Mouse (Mus musculus): Measurements from ENCODE around the gene Tpra1.

Gene Tpra1

GRCm38 (mm10) chr6:88901947-88902820 is at the start of gene Tpra1:
Gene Tpra1, plus strand, starts transcription at chr6:88902251.
- peak; percentile 88 for DNase-seq (ENCODE audit: low read depth, low spot score)

DNA sequence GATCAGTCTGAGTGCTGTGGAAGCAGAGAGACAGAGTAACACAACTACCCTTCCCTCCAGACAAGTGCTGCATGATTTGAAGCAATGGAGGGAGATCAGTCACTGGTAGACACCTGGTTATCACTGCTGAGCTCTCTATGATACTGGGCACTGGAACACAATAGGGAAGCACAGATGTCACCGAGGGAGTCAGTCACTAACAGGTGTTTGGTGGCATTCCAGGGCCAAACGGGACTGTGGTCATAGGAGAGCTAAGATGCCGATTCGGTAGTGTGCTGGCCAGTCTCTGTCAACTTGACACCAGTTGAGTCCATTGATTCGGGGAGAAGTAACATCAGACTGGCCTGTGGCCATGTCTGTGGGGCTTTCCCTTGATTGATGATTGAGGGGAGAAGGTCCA is 47.5 kb upstream of the Tpra1 start:
- no peak for DNase-seq (ENCODE audit: low read depth, low spot score)

DNA sequence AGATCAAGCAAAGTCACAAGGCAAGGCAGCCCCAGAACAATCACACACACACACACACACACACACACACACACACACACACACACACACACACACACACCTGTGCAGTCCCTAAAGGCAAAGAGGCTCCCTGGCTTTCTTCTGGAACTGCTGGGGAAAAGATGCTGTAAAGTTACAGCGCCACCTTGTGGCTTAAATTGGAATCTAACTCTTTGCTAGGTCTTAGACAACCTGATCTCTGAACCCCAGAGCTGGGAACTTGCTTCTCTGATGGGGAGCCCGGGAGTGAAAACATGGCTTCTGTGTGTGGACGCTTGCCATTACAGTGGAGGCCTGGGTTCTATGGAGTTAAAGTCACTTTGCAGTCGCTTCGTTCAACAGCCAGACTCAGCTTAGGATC is 46.4 kb upstream of the Tpra1 start:
- DNase-seq (ENCODE audit: low read depth, low spot score) = peak; percentile 67

DNA sequence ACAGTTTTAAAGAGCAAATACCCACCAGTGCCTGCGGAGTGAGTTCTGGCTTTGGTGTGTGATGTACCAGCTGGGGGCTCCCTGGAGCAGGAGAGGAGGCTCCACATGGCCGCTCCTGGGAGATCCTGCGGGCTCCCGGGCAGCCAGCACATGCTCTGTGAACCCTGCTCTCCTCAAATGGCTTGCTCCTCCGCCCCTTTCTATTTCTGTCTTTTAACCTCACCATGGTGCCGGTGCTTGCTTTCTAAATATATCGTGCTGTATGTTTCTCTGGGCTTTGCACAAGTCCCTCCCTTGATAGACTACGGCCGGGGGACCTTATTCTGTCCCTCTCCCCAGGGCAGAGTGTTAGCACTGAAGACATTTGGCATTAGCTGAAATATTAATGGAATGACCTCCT is 44.8 kb upstream of the Tpra1 start:
- no peak for DNase-seq (ENCODE audit: low read depth, low spot score)

- no peak for DNase-seq (ENCODE audit: low read depth, low spot score)
Observed at GRCm38 (mm10) chr6:88857830-88858229, 44.2 kb upstream of the Tpra1 start.

DNA sequence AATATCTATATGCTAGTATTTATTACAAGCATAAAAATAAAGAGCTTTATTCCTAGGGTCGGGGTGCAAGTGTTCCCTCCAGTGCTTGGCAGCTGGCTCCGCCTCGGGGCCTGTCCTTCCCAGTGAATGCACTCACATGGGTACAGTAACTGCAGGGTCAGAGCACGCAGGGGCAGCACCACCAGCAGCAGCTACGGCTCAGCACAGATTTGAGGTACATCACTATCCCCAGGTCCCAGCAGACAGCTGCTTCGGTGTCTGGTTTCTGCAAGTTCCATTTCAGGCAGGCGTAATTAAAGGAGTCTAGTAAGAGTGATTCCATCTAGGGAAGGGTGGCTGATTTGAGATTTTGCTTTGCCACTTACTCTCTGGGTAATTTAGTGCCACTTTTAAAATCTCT is 43.7 kb upstream of the Tpra1 start:
- DNase-seq (ENCODE audit: low read depth, low spot score) = no peak

- DNase-seq (ENCODE audit: low read depth, low spot score) = no peak
Observed at GRCm38 (mm10) chr6:88860914-88861313, 41.1 kb upstream of the Tpra1 start.

GRCm38 (mm10) chr6:88865704-88866103 is 36.3 kb upstream of the Tpra1 start:
- no peak for DNase-seq (ENCODE audit: low read depth, low spot score)

- DNase-seq (ENCODE audit: low read depth, low spot score) = no peak
Observed at GRCm38 (mm10) chr6:88869459-88869858, 32.6 kb upstream of the Tpra1 start.

- DNase-seq (ENCODE audit: low read depth, low spot score) = no peak
Observed at GRCm38 (mm10) chr6:88870594-88870993, 31.5 kb upstream of the Tpra1 start.

- no peak for DNase-seq (ENCODE audit: low read depth, low spot score)
Observed at GRCm38 (mm10) chr6:88871546-88871945, 30.5 kb upstream of the Tpra1 start.

DNA sequence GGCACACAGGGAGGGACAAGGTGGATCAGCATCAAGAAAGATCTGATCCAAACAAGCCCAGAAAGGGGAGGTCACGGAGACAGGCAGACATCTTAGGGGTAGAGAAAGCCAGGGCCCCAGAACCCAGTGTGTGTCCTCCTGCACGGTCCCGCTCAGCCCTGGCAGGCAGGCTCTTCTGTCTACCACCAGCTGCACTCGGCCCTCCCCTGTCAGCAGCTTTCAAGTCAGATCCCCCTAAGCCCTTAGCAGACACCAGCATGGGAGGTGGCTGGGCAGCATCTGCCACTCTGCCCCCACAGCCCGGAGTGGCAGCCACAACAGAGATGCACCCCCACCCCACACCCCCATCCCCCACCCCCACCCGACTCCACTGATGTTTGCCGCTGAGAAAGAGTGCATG is 29.2 kb upstream of the Tpra1 start:
- no peak for DNase-seq (ENCODE audit: low read depth, low spot score)

GRCm38 (mm10) chr6:88873965-88874867 is 27.8 kb upstream of the Tpra1 start:
- DNase-seq (ENCODE audit: low read depth, low spot score) = no peak

GRCm38 (mm10) chr6:88874868-88875508 is 27.1 kb upstream of the Tpra1 start, which contains the start of gene Podxl2:
Gene Podxl2, minus strand, starts transcription at chr6:88875044.
- peak; percentile 61 for DNase-seq (ENCODE audit: low read depth, low spot score)

DNA sequence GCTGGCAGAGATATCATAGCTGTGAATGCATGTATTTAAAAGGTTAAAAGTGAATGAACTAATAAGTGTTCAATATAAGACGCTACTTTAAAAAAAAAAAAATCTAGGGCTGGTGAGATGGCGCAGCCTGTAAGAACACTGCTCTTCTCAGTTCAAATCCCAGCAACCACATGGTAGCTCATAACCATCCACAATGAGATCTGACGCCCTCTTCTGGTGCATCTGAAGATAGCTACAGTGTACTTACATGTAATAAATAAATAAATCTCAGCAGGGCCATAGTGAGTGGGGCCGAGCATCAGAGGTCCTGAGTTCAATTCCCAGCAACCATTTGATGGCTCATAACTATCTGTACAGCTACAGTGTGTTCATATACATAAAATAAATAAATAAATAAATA is 22.6 kb upstream of the Tpra1 start:
- no peak for DNase-seq (ENCODE audit: low read depth, low spot score)

DNA sequence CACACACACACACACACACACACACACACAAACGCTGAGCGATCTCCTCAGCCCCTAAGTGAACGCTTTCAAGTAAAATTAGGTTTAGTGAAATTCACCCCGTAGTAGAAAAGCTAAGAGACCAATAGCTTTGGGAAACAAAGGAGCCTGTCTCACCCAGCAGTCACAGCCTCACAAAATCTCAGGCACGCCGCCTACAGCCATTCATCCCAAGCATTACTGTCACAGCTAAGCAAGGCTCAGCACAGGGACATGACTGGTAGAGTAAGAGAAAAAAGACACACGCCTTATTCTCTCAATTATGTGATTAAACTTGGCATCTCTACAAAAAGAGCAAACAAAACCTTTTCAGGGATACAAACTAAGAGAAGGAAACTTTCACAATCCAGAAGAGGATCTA is 20.7 kb upstream of the Tpra1 start:
- no peak for DNase-seq (ENCODE audit: low read depth, low spot score)

- DNase-seq (ENCODE audit: low read depth, low spot score) = no peak
Observed at GRCm38 (mm10) chr6:88884195-88884594, 17.9 kb upstream of the Tpra1 start.

DNA sequence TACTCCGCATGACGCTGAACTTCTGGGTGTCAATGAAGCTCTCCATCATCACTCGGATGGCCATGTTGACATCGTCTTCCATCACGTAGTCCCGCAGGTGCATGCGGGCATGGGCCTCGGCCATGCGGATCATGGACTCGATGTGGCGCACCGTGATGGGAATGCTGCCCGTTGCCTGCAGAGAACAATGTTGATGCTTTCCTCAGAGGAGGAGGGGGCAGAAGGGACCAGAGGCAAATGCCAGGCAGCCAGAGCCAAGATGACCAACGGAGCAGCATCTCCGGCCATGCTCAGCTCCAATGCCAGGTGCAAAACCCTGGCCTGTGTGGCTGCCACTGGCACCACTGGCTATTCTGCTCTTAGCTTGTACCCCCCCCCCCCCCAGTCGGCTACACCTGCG is 17.4 kb upstream of the Tpra1 start:
- DNase-seq (ENCODE audit: low read depth, low spot score) = no peak

DNA sequence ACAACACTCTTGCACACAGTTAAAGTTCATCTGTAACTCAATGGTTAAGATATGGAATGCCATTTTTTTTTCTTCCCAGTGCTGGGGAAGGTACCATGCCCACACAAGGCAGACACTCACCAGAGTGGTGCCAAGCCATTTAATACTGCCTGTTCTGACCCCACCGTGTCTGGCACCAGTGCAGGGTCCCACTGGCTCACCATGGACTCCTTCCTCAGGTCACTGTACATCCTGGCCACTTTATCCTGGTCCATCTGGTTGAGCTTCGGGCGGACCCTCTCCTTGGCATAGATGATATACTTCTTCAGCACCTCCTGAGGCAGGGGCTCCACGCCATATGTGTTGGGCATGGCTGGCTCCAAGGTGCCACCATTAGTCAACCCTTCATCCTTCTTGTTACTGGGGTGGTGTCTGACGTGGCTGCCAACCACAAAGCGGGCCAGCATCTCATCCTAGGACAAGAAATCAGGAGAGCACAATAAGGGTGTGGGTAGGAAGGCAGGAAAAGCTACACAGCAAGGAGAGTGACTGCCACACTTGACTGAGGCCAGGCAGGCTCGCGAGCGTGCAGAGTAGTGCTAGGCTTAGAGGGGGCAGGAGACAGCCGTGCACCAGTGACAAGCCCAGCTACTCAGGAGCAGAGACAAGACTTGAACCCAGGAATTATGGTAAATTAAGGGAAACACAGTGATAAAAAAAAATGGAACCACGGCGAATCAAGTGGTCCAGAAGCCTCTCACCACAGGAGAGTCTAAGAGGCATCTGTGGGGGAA is 16.2 kb upstream of the Tpra1 start:
- no peak for DNase-seq (ENCODE audit: low read depth, low spot score)

- no peak for DNase-seq (ENCODE audit: low read depth, low spot score)
Observed at GRCm38 (mm10) chr6:88886417-88886967, 15.6 kb upstream of the Tpra1 start.

Data from embryo, embryonic 11.5 days (tissue).